Mouse (Mus musculus): Measurements from ENCODE around the gene Dock1.

Dock1 gene

GRCm38 (mm10) chr7:134670312-134671002 is at the start of gene Dock1:
Gene Dock1, plus strand, starts transcription at chr7:134670654.
- in situ Hi-C loops (cut with MboI, MseI): no loop called here

GRCm38 (mm10) chr7:134627906-134628305 is 42.5 kb upstream of the Dock1 start:
- in situ Hi-C loops (cut with MboI, MseI): no loop called here

GRCm38 (mm10) chr7:134650246-134650830 is 20.1 kb upstream of the Dock1 start:
- in situ Hi-C loops (cut with MboI, MseI): no loop called here

- in situ Hi-C loops (cut with MboI, MseI): no loop called here
Measured at GRCm38 (mm10) chr7:134651071-134651470, 19.4 kb upstream of the Dock1 start.

- in situ Hi-C loops (cut with MboI, MseI): no loop called here
Measured at GRCm38 (mm10) chr7:134663241-134663640, 7.2 kb upstream of the Dock1 start.

GRCm38 (mm10) chr7:134665642-134666282 is 4.7 kb upstream of the Dock1 start:
- in situ Hi-C loops (cut with MboI, MseI): no loop called here

GRCm38 (mm10) chr7:134667271-134667702 is 3.2 kb upstream of the Dock1 start:
- in situ Hi-C loops (cut with MboI, MseI): no loop called here

- in situ Hi-C loops (cut with MboI, MseI): no loop called here
Measured at GRCm38 (mm10) chr7:134669474-134670311, 761 bp upstream of the Dock1 start.

- in situ Hi-C loops (cut with MboI, MseI): no loop called here
Measured at GRCm38 (mm10) chr7:134671003-134671461, 578 bp downstream of the Dock1 start.

- in situ Hi-C loops (cut with MboI, MseI): no loop called here
Measured at GRCm38 (mm10) chr7:134671467-134671901, 1.0 kb downstream of the Dock1 start.

GRCm38 (mm10) chr7:134673135-134673534 is 2.7 kb downstream of the Dock1 start:
- in situ Hi-C loops (cut with MboI, MseI): no loop called here

GRCm38 (mm10) chr7:134673952-134674351 is 3.5 kb downstream of the Dock1 start:
- in situ Hi-C loops (cut with MboI, MseI): no loop called here

- in situ Hi-C loops (cut with MboI, MseI): no loop called here
Measured at GRCm38 (mm10) chr7:134677852-134678251, 7.4 kb downstream of the Dock1 start.

GRCm38 (mm10) chr7:134679314-134680158 is 9.1 kb downstream of the Dock1 start:
- in situ Hi-C loops (cut with MboI, MseI): no loop called here

- in situ Hi-C loops (cut with MboI, MseI): no loop called here
Measured at GRCm38 (mm10) chr7:134680161-134680560, 9.7 kb downstream of the Dock1 start.

GRCm38 (mm10) chr7:134681729-134682527 is 11.5 kb downstream of the Dock1 start:
- in situ Hi-C loops (cut with MboI, MseI): no loop called here

- in situ Hi-C loops (cut with MboI, MseI): loop anchor here (5.0 kb wide), 1 partner anchor 99 kb away; no protein-coding TSS in a partner anchor
Measured at GRCm38 (mm10) chr7:134688332-134688731, 17.9 kb downstream of the Dock1 start.

GRCm38 (mm10) chr7:134690118-134690517 is 19.7 kb downstream of the Dock1 start:
- in situ Hi-C loops (cut with MboI, MseI): no loop called here

- in situ Hi-C loops (cut with MboI, MseI): no loop called here
Measured at GRCm38 (mm10) chr7:134690806-134691205, 20.4 kb downstream of the Dock1 start.

GRCm38 (mm10) chr7:134693325-134693724 is 22.9 kb downstream of the Dock1 start:
- in situ Hi-C loops (cut with MboI, MseI): no loop called here

Measured in T-helper 1 cell (primary cell).